Mouse (Mus musculus): ENCODE results near the gene Klf16. TPM values are rescaled to one million over a fixed set of nuclear protein-coding genes. Genes with fewer than 3 reads are reported as not detected.

The Klf16 gene
- polyA plus RNA-seq, 1 experiment from 2014 or later, result 12.1 TPM

DNA sequence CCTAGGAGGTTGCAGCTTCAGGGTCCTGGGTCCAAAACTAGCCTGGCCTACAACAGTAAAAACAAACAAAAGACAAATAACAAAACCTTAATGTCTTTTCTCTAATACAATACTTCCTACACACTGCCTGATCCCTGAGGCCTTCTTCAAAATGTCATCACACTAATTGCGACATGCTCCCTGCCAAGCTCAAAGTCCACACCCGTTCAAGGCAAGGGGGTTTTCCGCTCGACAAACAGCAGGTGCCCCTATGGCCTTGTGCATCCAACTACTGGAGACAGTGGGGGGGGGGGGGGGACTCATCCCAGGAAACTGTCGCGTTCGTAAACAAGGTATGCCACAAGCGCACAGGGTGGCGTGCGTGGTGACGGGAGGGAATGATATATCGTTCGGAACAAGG is 16.5 kb downstream of the Klf16 start:
- WGBS, result under 1% methylated on average over 13 of the region's 13 CpGs
- H3K9ac ChIP-seq (ENCODE audit: low read length), result peak overlapping the region; percentile 99
- H3K27me3 ChIP-seq (replicated peaks; ENCODE audit: control insufficient read depth, insufficient read depth, low read length), result no peaks in the 10 kb centered on the region
- ATAC-seq (replicated peaks; ENCODE audit: low FRiP score, low TSS enrichment, low read depth) (peak; percentile 14; the same call in 1 of the 2 replicates), DNase-seq (ENCODE audit: low spot score) (no peak)
- 0 out of 2 replicates have a peak, but pooled peaks cover under 1% of the 10 kb centered on the region for H3K36me3 ChIP-seq (ENCODE audit: control insufficient read depth, insufficient read depth, low read length)
- H3K4me2 ChIP-seq (ENCODE audit: low read length), result peak overlapping the region; percentile 85
- peaks cover 17% of the 10 kb centered on the region for H3K4me1 ChIP-seq (replicated peaks; ENCODE audit: control insufficient read depth, insufficient read depth, low read length)
- H3K4me3 ChIP-seq (ENCODE audit: low read depth, low read length), result peak overlapping the region; percentile 100
- peak overlapping the region; percentile 96; the same call in 1 of the 2 replicates for H3K27ac ChIP-seq (ENCODE audit: low read depth)
- no peaks in the 10 kb centered on the region for H3K9me3 ChIP-seq (ENCODE audit: control insufficient read depth, low read length)

DNA sequence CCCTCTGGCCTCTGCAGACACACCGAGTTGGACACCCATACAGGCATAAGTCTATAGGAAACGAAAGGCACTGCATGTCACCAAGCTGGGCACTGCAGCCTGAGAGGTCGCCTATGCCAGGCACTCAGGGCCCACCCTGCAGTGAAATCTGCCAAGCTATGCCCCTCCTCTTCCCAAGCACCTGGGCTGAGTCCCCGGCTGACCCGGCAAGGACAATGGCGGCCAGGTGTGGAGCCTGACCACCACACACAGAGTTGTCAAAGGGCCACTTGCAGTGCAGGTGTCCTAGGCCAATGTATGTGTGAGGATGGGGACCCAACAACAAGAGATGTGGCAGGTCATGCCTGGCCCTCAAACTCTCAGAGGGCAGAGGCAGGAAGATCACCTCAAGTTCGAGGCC is 17.7 kb downstream of the Klf16 start:
- Histone ChIP-seq H3K36me3 (ENCODE audit: control insufficient read depth, insufficient read depth, low read length) (no peaks in the 10 kb centered on the region), H3K27me3 (replicated peaks; ENCODE audit: control insufficient read depth, insufficient read depth, low read length) (no peaks in the 10 kb centered on the region), H3K27ac (ENCODE audit: low read depth) (no peak overlapping the region), H3K9me3 (ENCODE audit: control insufficient read depth, low read length) (no peaks in the 10 kb centered on the region), H3K9ac (ENCODE audit: low read length) (no peak overlapping the region), H3K4me3 (ENCODE audit: low read depth, low read length) (no peak overlapping the region), H3K4me1 (replicated peaks; ENCODE audit: control insufficient read depth, insufficient read depth, low read length) (peaks cover 17% of the 10 kb centered on the region), H3K4me2 (ENCODE audit: low read length) (no peak overlapping the region)
- ATAC-seq (replicated peaks; ENCODE audit: low FRiP score, low TSS enrichment, low read depth) (no peak), DNase-seq (ENCODE audit: low spot score) (no peak)
- WGBS, result 94% methylated on average over 7 of the region's 7 CpGs

GRCm38 (mm10) chr10:80557346-80557965 is 19.7 kb downstream of the Klf16 start:
- no peak for ATAC-seq (replicated peaks; ENCODE audit: low FRiP score, low TSS enrichment, low read depth)
- 34% methylated on average over 5 of the region's 5 CpGs for WGBS
- no peak overlapping the region for H3K9ac ChIP-seq (ENCODE audit: low read length)

GRCm38 (mm10) chr10:80553997-80554396 is 23.1 kb downstream of the Klf16 start:
- no peaks in the 10 kb centered on the region for H3K9me3 ChIP-seq (ENCODE audit: control insufficient read depth, low read length)
- ATAC-seq (replicated peaks; ENCODE audit: low FRiP score, low TSS enrichment, low read depth) (no peak), DNase-seq (ENCODE audit: low spot score) (no peak)
- H3K27ac ChIP-seq (ENCODE audit: low read depth), result no peak overlapping the region
- no peak overlapping the region for H3K4me3 ChIP-seq (ENCODE audit: low read depth, low read length)
- H3K4me1 ChIP-seq (replicated peaks; ENCODE audit: control insufficient read depth, insufficient read depth, low read length), result peaks cover 6% of the 10 kb centered on the region
- H3K9ac ChIP-seq (ENCODE audit: low read length), result no peak overlapping the region
- WGBS, result 82% methylated on average over 6 of the region's 6 CpGs
- no peak overlapping the region for H3K4me2 ChIP-seq (ENCODE audit: low read length)
- peaks cover 19% of the 10 kb centered on the region for H3K36me3 ChIP-seq (ENCODE audit: control insufficient read depth, insufficient read depth, low read length)
- no peaks in the 10 kb centered on the region for H3K27me3 ChIP-seq (replicated peaks; ENCODE audit: control insufficient read depth, insufficient read depth, low read length)

More at GRCm38 (mm10) chr10:80557346-80557965, 19.7 kb downstream of the Klf16 start:
- no peak overlapping the region for H3K4me3 ChIP-seq (ENCODE audit: low read depth, low read length)
- H3K27ac ChIP-seq (ENCODE audit: low read depth), result no peak overlapping the region
- H3K4me2 ChIP-seq (ENCODE audit: low read length), result no peak overlapping the region
- no peaks in the 10 kb centered on the region for H3K27me3 ChIP-seq (replicated peaks; ENCODE audit: control insufficient read depth, insufficient read depth, low read length)
- H3K4me1 ChIP-seq (replicated peaks; ENCODE audit: control insufficient read depth, insufficient read depth, low read length), result peaks cover 17% of the 10 kb centered on the region
- peak; percentile 88 for DNase-seq (ENCODE audit: low spot score)
- H3K36me3 ChIP-seq (ENCODE audit: control insufficient read depth, insufficient read depth, low read length), result no peaks in the 10 kb centered on the region
- H3K9me3 ChIP-seq (ENCODE audit: control insufficient read depth, low read length), result no peaks in the 10 kb centered on the region

DNA sequence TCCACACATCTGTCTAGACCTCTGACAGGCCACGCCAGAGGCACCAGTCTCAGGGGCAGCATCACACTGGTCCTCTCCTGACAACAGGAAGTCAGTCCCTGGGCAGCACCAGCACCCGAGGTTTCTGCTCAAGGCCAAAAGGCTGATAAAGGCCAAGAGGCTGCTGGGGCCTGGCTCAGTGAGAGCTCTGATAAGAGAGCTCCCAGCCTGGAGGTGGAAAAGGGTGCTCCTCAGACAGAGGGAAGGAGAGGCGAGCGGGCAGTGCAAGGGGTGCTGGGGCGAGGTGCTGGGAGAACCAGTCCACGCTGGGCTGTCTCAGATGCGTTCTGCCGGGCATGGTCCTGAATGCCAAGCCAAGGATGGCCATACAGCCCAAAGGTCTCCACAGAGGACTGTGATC is 23.5 kb downstream of the Klf16 start:
- Histone ChIP-seq H3K4me1 (replicated peaks; ENCODE audit: control insufficient read depth, insufficient read depth, low read length) (peaks cover 6% of the 10 kb centered on the region), H3K4me3 (ENCODE audit: low read depth, low read length) (no peak overlapping the region), H3K9me3 (ENCODE audit: control insufficient read depth, low read length) (no peaks in the 10 kb centered on the region), H3K9ac (ENCODE audit: low read length) (no peak overlapping the region), H3K27ac (ENCODE audit: low read depth) (no peak overlapping the region), H3K4me2 (ENCODE audit: low read length) (no peak overlapping the region), H3K27me3 (replicated peaks; ENCODE audit: control insufficient read depth, insufficient read depth, low read length) (no peaks in the 10 kb centered on the region), H3K36me3 (ENCODE audit: control insufficient read depth, insufficient read depth, low read length) (peaks cover 19% of the 10 kb centered on the region)
- ATAC-seq (replicated peaks; ENCODE audit: low FRiP score, low TSS enrichment, low read depth) (no peak), DNase-seq (ENCODE audit: low spot score) (no peak)
- WGBS, result 89% methylated on average over 8 of the region's 8 CpGs

DNA sequence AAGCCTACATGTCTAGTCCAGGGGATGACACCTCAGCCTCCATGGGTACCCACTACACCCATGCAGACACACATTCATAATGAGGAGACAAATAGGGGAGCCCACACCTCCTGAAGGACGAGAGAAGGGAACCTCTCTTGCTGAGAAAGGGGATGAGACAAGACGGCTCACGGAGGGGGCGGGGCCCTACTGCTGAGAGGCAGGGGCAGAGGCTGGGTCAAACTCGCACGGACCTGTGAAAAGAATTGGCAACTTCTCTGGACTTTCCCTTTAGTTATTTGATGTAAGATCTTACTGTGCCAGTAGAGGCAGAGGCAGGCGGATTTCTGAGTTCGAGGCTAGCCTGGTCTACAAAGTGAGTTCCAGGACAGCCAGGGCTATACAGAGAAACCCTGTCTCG is 24.8 kb downstream of the Klf16 start:
- Histone ChIP-seq H3K4me2 (ENCODE audit: low read length) (no peak overlapping the region), H3K27me3 (replicated peaks; ENCODE audit: control insufficient read depth, insufficient read depth, low read length) (no peaks in the 10 kb centered on the region), H3K27ac (ENCODE audit: low read depth) (no peak overlapping the region), H3K9me3 (ENCODE audit: control insufficient read depth, low read length) (no peaks in the 10 kb centered on the region), H3K4me1 (replicated peaks; ENCODE audit: control insufficient read depth, insufficient read depth, low read length) (no peaks in the 10 kb centered on the region; the same call in 1 of the 2 replicates), H3K4me3 (ENCODE audit: low read depth, low read length) (no peak overlapping the region), H3K9ac (ENCODE audit: low read length) (no peak overlapping the region), H3K36me3 (ENCODE audit: control insufficient read depth, insufficient read depth, low read length) (peaks cover 31% of the 10 kb centered on the region)
- 65% methylated on average over 9 of the region's 9 CpGs for WGBS
- ATAC-seq (replicated peaks; ENCODE audit: low FRiP score, low TSS enrichment, low read depth) (no peak), DNase-seq (ENCODE audit: low spot score) (no peak)

GRCm38 (mm10) chr10:80549279-80549678 is 27.8 kb downstream of the Klf16 start:
- WGBS, result 87% methylated on average over 21 of the region's 21 CpGs
- no peaks in the 10 kb centered on the region for H3K27me3 ChIP-seq (replicated peaks; ENCODE audit: control insufficient read depth, insufficient read depth, low read length)
- DNase-seq (ENCODE audit: low spot score), result no peak
- H3K36me3 ChIP-seq (ENCODE audit: control insufficient read depth, insufficient read depth, low read length), result peaks cover 62% of the 10 kb centered on the region
- H3K4me2 ChIP-seq (ENCODE audit: low read length), result no peak overlapping the region
- ATAC-seq (replicated peaks; ENCODE audit: low FRiP score, low TSS enrichment, low read depth), result no peak
- no peak overlapping the region for H3K9ac ChIP-seq (ENCODE audit: low read length)
- H3K9me3 ChIP-seq (ENCODE audit: control insufficient read depth, low read length), result no peaks in the 10 kb centered on the region
- H3K4me3 ChIP-seq (ENCODE audit: low read depth, low read length), result no peak overlapping the region
- no peak overlapping the region for H3K27ac ChIP-seq (ENCODE audit: low read depth)
- H3K4me1 ChIP-seq (replicated peaks; ENCODE audit: control insufficient read depth, insufficient read depth, low read length), result no peaks in the 10 kb centered on the region

DNA sequence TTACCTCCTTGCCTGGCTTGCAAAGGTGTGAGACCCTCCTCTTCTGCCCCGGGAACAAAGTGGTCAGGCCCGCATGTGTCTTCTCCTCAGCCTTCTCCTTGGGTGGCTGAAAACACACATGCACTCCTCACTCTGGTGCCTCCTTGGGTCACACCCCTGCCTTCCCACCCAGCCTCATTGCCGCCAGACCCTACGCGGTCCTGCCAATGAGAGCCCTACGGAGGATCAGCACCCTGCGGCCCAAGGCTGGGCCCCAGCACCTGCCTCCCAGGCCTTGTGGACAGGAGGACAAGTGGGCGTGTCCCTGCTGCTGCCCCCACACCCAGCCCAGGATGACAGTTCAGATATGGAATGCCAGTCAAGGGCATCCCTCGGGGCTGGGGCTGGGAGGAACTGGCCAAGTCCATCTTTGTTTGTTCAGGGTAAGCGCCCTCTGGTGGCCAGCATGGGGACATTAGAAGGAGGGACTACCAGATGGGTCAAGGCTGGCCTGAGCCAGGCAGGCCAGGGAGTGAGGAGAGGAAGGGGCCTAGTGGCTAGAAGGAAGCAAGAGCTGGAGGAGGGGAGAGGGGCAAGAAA is 28.6 kb downstream of the Klf16 start:
- Histone ChIP-seq H3K9me3 (ENCODE audit: control insufficient read depth, low read length) (no peaks in the 10 kb centered on the region), H3K36me3 (ENCODE audit: control insufficient read depth, insufficient read depth, low read length) (peaks cover 70% of the 10 kb centered on the region), H3K4me2 (ENCODE audit: low read length) (no peak overlapping the region), H3K4me3 (ENCODE audit: low read depth, low read length) (no peak overlapping the region), H3K27me3 (replicated peaks; ENCODE audit: control insufficient read depth, insufficient read depth, low read length) (no peaks in the 10 kb centered on the region), H3K9ac (ENCODE audit: low read length) (no peak overlapping the region), H3K4me1 (replicated peaks; ENCODE audit: control insufficient read depth, insufficient read depth, low read length) (no peaks in the 10 kb centered on the region), H3K27ac (ENCODE audit: low read depth) (no peak overlapping the region)
- ATAC-seq (replicated peaks; ENCODE audit: low FRiP score, low TSS enrichment, low read depth) (0 out of 2 replicates have a peak, but pooled peaks have one; percentile 41), DNase-seq (ENCODE audit: low spot score) (no peak)
- 72% methylated on average over 10 of the region's 10 CpGs for WGBS

- no peak for ATAC-seq (replicated peaks; ENCODE audit: low FRiP score, low TSS enrichment, low read depth)
- H3K36me3 ChIP-seq (ENCODE audit: control insufficient read depth, insufficient read depth, low read length), result peaks cover 79% of the 10 kb centered on the region
- DNase-seq (ENCODE audit: low spot score), result no peak
- no peak overlapping the region for H3K4me2 ChIP-seq (ENCODE audit: low read length)
- no peak overlapping the region for H3K9ac ChIP-seq (ENCODE audit: low read length)
- WGBS, result 94% methylated on average over 15 of the region's 15 CpGs
- H3K4me1 ChIP-seq (replicated peaks; ENCODE audit: control insufficient read depth, insufficient read depth, low read length), result no peaks in the 10 kb centered on the region
- no peak overlapping the region for H3K4me3 ChIP-seq (ENCODE audit: low read depth, low read length)
- no peak overlapping the region for H3K27ac ChIP-seq (ENCODE audit: low read depth)
- no peaks in the 10 kb centered on the region for H3K27me3 ChIP-seq (replicated peaks; ENCODE audit: control insufficient read depth, insufficient read depth, low read length)
- no peaks in the 10 kb centered on the region for H3K9me3 ChIP-seq (ENCODE audit: control insufficient read depth, low read length)
Measured at GRCm38 (mm10) chr10:80547539-80547938, 29.6 kb downstream of the Klf16 start.
